Mouse (Mus musculus) ES-Bruce4 (cell line): ENCODE measurements around the gene Trim34b. TPM values are rescaled to one million over a fixed set of nuclear protein-coding genes. Genes with fewer than 3 reads are reported as not detected.
"Not testable (repeated sequence)": the region's sequence is repeated elsewhere in the genome, so short reads cannot be mapped to it uniquely, and the experiment has no call there.

Source experiments
- H3K27ac ChIP-seq: 2 replicates; pipeline ENCODE4 v1.5.1; 2012; ENCODE audit warnings: low read length, inconsistent platforms; ENCODE audit not compliant: insufficient read depth
- H3K27me3 ChIP-seq: 2 replicates; pipeline ENCODE4 v1.6.1; 2012; ENCODE audit warnings: mild to moderate bottlenecking, low read length, inconsistent platforms; ENCODE audit not compliant: control insufficient read depth, poor library complexity, insufficient read depth, severe bottlenecking
- H3K36me3 ChIP-seq: 2 replicates; pipeline ENCODE4 v1.6.1; 2012; ENCODE audit warnings: inconsistent platforms, mild to moderate bottlenecking, low read length, moderate library complexity; ENCODE audit not compliant: control insufficient read depth, poor library complexity, insufficient read depth, severe bottlenecking
- H3K4me1 ChIP-seq: one replicate; pipeline ENCODE4 v1.8.1; 2011; ENCODE audit warnings: low read length; ENCODE audit not compliant: control insufficient read depth, insufficient read depth
- H3K4me3 ChIP-seq: 2 replicates; pipeline ENCODE4 v1.5.1; 2011; ENCODE audit warnings: low read depth, mild to moderate bottlenecking, low read length
- H3K9ac ChIP-seq: 2 replicates; pipeline ENCODE4 v1.6.1; 2012; ENCODE audit warnings: low read depth, mild to moderate bottlenecking, inconsistent platforms; ENCODE audit not compliant: poor library complexity, severe bottlenecking
- H3K9me3 ChIP-seq: replicated peaks from 2 replicates; pipeline ENCODE4 v1.6.1; 2012; ENCODE audit warnings: mild to moderate bottlenecking, low read length, inconsistent platforms; ENCODE audit not compliant: control insufficient read depth, poor library complexity, insufficient read depth, severe bottlenecking
- CTCF ChIP-seq: IDR thresholded peaks from one replicate; pipeline ENCODE4 v1.8.1; 2011; ENCODE audit warnings: low read depth, low read length
- EP300 ChIP-seq: IDR thresholded peaks from 2 replicates; pipeline ENCODE4 v1.6.1; 2011; ENCODE audit warnings: low read depth, low read length; ENCODE audit not compliant: insufficient read depth
- POLR2A ChIP-seq: IDR thresholded peaks from one replicate; pipeline ENCODE4 v1.8.1; 2011; ENCODE audit warnings: low read length; ENCODE audit not compliant: insufficient read depth
- polyA plus RNA-seq: library from polyadenylated mRNA; stranded (reverse); fragments of >200 nt; gene quantifications from 2 replicates; pipeline ENCODE4 v1.2.4, GENCODE M21; 2011; ENCODE audit warnings: low read depth; ENCODE audit not compliant: missing spikeins, insufficient read depth, insufficient read length

Gene Trim34b
- not detected in 2 replicates for polyA plus RNA-seq

DNA sequence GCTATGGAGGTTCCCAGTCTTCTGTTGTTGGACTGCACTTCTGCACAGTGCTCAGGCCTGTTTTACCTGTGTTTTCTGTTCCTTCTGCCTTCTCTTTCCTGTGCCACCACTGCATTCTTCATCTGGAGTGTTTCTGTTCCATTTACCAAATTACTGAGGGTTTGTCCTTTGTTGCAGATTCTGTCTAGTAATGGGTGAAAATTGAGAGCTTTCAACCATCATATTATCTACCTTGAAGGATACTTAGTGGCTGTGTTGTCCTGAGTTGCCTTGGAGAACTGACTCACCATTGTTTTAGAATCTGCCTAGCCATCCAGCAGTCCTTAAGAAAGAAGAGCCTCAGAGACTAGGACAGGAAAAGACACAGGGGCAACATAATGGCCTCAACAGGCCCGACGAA, at the start of gene Trim34b:
Gene Trim34b, plus strand, starts transcription at position 301 of the 400 bp plus-strand sequence.
- not testable (repeated sequence) for H3K4me1 ChIP-seq, H3K9me3 ChIP-seq, H3K4me3 ChIP-seq

DNA sequence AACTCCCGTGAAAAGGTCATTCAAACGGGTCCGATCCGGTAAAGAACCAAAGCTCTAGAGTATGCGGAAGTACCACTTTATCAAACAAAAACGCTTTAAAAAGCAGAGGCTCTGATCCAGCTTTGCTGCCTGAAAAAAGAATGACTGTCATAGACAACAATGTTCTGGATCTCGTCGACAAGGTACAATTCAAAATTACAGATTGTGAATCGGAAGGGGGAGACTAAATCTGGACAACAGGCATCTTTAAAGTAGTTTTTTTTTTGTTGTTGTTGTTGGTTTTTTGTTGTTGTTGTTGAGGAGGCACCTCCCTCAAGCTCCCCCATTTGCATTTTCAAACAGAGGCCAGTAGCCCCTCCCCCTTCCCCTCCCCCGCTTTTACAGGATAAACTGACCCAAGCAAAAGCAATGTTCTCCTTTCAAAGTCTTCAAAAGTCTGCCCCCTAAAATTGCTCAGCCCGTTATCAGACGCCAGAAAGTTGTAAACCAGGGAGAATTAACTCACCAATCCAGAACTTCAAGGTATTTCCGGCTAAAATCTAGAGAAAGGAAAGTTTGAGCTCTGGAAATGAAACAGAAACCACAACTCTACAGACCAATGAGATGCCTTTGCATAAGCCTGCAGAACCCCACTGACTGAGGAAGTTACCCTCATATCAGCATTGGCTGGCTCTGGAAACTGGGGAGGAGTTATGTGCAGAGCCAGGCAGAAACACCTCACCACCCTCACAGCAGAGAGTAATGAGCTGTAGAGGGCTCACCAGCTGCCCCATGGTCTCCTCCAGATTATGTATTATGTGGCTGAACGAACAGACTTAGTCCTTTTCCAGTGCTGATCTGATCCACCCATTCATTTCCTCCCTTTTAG, 41.5 kb upstream of the Trim34b start, which contains the start of gene Trim5:
Gene Trim5, minus strand, starts transcription at position 519 of the 868 bp plus-strand sequence.
- H3K9ac ChIP-seq, H3K9me3 ChIP-seq, H3K27me3 ChIP-seq, H3K4me3 ChIP-seq, H3K4me1 ChIP-seq, H3K36me3 ChIP-seq: not testable (repeated sequence)
- peak within 1 kb of the TSS; percentile 44 for H3K27ac ChIP-seq

More for the DNA sequence above, at the start of gene Trim34b:
- H3K27ac ChIP-seq, H3K9ac ChIP-seq, H3K36me3 ChIP-seq, H3K27me3 ChIP-seq: not testable (repeated sequence)

DNA sequence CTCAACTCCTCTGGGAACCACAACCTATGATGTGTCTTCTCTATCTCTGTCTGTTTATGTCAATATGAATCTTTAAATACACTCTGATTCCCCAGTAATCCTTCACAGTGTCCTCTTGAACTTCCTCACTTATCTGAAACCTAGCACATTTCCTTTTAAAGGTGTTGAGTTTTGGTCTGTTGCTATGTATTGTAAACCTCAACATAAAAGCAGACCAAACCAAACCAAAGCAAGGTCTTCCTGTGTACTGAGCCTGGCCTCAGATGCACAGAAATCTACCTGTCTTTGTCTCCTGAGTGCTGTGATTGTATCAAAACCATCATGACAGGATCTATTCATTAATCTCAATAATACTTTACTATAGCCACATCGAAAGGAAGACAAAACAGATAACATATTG, 38.6 kb upstream of the Trim34b start:
- TF ChIP-seq POLR2A (no peak), CTCF (no peak), EP300 (no peak)

DNA sequence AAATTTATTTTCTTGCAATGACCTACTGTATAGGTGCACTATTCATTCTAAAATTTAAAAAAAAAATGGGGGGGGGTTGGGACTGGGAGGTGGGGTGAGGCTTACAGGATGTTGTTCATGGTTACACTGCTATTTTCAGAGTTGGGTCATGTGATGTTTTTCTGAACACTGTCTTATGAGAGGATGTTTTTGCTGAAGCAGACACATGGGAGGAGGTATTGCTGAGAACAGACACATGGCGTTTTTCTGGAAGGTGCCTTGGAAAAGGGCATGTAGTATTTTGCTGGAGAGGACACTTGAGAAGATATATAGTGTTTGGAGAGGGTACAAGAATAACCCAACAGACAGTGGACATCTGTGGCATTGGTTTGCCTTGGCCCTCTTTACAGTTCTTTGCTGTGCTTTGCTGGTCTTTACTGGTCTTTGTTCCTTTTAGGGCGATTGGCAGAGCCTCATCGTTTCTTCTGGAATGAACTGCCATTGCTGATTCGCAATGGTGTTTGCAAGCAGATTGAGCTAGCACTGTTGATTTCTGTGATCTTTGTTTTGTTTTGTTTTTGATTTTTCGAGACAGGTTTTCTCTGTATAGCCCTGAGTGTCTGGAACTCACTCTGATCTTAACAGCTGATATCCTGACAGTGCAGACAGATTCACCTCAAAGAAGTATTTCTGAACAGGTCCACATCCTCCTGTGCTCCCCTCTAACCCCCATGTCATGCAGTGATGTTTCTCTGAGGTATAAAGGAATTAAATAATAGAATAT, 37.5 kb upstream of the Trim34b start:
- no peak for TF ChIP-seq CTCF
- TF ChIP-seq POLR2A, result no peak
- no peak for TF ChIP-seq EP300

More for the DNA sequence above, 38.6 kb upstream of the Trim34b start:
- H3K27ac ChIP-seq, result no peak overlapping the region
- H3K9me3 ChIP-seq, result no peaks in the 10 kb centered on the region
- H3K27me3 ChIP-seq, result no peaks in the 10 kb centered on the region
- no peaks in the 10 kb centered on the region for H3K36me3 ChIP-seq
- H3K9ac ChIP-seq, result no peak overlapping the region
- H3K4me1 ChIP-seq, result peaks cover 2% of the 10 kb centered on the region
- H3K4me3 ChIP-seq, result no peak overlapping the region

DNA sequence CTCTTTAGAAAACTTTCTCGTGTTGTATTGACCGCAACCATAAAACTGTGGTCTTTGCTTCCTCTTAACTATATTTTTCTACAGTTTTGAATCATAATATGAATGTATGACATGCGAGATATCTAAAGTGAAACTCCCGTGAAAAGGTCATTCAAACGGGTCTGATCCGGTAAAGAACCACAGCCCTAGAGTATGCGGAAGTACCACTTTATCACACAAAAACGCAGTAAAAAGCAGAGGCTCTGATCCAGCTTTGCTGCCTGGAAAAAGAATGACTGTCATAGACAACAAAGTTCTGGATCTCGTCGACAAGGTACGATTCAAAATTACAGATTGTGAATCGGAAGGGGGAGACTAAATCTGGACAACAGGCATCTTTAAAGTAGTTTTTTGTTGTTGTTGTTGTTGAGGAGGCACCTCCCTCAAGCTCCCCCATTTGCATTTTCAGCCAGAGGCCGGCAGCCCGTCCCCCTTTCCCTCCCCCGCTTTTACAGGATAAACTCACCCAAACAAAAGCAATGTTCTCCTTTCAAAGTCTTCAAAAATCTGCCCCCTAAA, 14.4 kb upstream of the Trim34b start:
- no peaks in the 10 kb centered on the region for H3K27me3 ChIP-seq
- H3K9me3 ChIP-seq, result no peaks in the 10 kb centered on the region
- no peak overlapping the region; the same call in 1 of the 2 replicates for H3K4me3 ChIP-seq
- H3K9ac ChIP-seq, result no peak overlapping the region
- H3K27ac ChIP-seq, result peak overlapping the region; percentile 77
- no peaks in the 10 kb centered on the region for H3K36me3 ChIP-seq
- TF ChIP-seq EP300 (no peak), CTCF (no peak), POLR2A (no peak)
- H3K4me1 ChIP-seq, result peaks cover 2% of the 10 kb centered on the region

More for the DNA sequence above, 37.5 kb upstream of the Trim34b start:
- no peak overlapping the region for H3K27ac ChIP-seq
- no peaks in the 10 kb centered on the region for H3K36me3 ChIP-seq
- peaks cover 2% of the 10 kb centered on the region for H3K4me1 ChIP-seq
- no peak overlapping the region for H3K4me3 ChIP-seq
- no peaks in the 10 kb centered on the region for H3K9me3 ChIP-seq
- no peaks in the 10 kb centered on the region for H3K27me3 ChIP-seq
- no peak overlapping the region for H3K9ac ChIP-seq

DNA sequence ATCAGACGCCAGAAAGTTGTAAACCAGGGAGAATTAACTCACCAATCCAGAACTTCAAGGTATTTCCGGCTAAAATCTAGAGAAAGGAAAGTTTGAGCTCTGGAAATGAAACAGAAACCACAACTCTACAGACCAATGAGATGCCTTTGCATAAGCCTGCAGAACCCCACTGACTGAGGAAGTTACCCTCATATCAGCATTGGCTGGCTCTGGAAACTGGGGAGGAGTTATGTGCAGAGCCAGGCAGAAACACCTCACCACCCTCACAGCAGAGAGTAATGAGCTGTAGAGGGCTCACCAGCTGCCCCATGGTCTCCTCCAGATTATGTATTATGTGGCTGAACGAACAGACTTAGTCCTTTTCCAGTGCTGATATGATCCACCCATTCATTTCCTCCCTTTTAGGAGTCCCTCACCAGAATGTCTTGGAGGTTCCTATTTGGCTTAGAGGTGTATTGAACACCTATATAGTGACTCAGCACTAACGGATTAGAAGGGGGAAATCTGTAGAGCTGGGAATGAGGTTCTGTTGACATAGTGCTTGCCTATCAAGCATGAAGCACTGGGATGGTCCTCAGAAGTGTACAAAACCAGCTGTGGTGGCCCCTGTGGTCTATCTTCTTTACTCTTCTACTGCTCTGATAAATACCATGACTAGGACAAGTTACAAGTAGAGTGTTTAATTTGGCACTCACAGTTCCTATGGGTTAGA, 13.7 kb upstream of the Trim34b start, which contains the start of gene Trim12a:
Gene Trim12a, minus strand, starts transcription at position 98 of the 712 bp plus-strand sequence.
- not testable (repeated sequence) for H3K9me3 ChIP-seq, H3K9ac ChIP-seq, H3K36me3 ChIP-seq, H3K4me1 ChIP-seq, H3K27me3 ChIP-seq, H3K4me3 ChIP-seq
- peak within 1 kb of the TSS; percentile 77 for H3K27ac ChIP-seq
